Mouse (Mus musculus): ENCODE results near the gene Srgap1. TPM values are rescaled to one million over a fixed set of nuclear protein-coding genes. Genes with fewer than 3 reads are reported as not detected.

Srgap1 gene
- polyA plus RNA-seq, 1 experiment from 2014 or later: 1.3 TPM

DNA sequence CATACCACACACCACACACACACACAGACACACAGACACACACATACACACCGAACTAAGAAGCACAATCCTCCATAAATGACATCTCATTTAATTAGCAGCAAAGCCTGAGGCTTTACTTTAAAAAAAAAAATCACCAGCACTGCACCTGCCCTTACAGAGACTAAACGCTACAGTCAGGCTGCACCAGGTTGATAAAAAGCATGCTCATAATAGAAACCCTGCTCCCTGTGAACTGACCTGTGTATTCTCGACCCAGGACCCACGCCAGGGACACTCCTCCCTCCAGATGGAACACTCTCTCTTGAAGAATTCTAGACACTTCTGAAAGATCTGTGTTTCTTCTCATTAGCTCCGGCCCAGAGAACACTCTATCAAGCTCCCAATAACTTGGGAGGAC lies 52.5 kb downstream of the Srgap1 start:
- ATAC-seq (ENCODE audit: insufficient read depth): no peak
- H3K4me3 ChIP-seq (replicated peaks): no peak overlapping the region
- H3K27ac ChIP-seq (replicated peaks): no peak overlapping the region
- no peaks in the 10 kb centered on the region for H3K36me3 ChIP-seq (replicated peaks)
- no peaks in the 10 kb centered on the region for H3K9me3 ChIP-seq (replicated peaks)
- no peak overlapping the region for H3K9ac ChIP-seq
- no peaks in the 10 kb centered on the region for H3K27me3 ChIP-seq
- 43% methylated on average over 5 of the region's 5 CpGs for WGBS (ENCODE audit: insufficient replicate concordance)
- no peak overlapping the region for H3K4me2 ChIP-seq
- H3K4me1 ChIP-seq (replicated peaks): 0 out of 2 replicates have a peak, but pooled peaks cover under 1% of the 10 kb centered on the region

DNA sequence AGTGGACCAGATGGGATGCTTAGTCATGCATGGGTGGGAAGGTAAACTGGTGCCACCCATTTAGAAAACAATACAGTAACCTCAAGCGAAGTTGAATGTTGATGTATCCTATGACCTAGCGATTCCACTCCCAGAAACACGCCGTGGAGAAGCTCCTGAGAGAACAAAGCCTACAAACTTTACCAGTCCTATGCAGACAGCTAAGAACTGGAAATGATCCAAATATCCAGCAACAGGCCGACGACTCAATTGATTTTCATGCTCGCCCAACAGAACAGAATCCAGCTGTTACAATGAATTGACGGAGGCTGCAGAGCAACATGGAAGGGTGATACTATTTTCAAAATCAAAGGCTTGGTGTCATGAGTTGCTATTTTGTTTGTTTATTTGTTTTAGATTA lies 54.5 kb downstream of the Srgap1 start:
- no peaks in the 10 kb centered on the region for H3K27me3 ChIP-seq
- no peak overlapping the region for H3K9ac ChIP-seq
- H3K9me3 ChIP-seq (replicated peaks): no peaks in the 10 kb centered on the region
- H3K4me2 ChIP-seq: no peak overlapping the region
- 72% methylated on average over 8 of the region's 8 CpGs for whole genome bisulfite sequencing (ENCODE audit: insufficient replicate concordance)
- no peak overlapping the region for H3K4me3 ChIP-seq (replicated peaks)
- H3K36me3 ChIP-seq (replicated peaks): no peaks in the 10 kb centered on the region
- no peak for ATAC-seq (ENCODE audit: insufficient read depth)
- H3K27ac ChIP-seq (replicated peaks): no peak overlapping the region
- no peaks in the 10 kb centered on the region for H3K4me1 ChIP-seq (replicated peaks)

- H3K27me3 ChIP-seq: no peaks in the 10 kb centered on the region
- WGBS (ENCODE audit: insufficient replicate concordance): 38% methylated on average over 4 of the region's 4 CpGs
- H3K4me3 ChIP-seq (replicated peaks): no peak overlapping the region
- H3K4me1 ChIP-seq (replicated peaks): no peaks in the 10 kb centered on the region
- no peak overlapping the region for H3K9ac ChIP-seq
- no peak overlapping the region for H3K27ac ChIP-seq (replicated peaks)
- no peaks in the 10 kb centered on the region for H3K9me3 ChIP-seq (replicated peaks)
- no peak overlapping the region for H3K4me2 ChIP-seq
- H3K36me3 ChIP-seq (replicated peaks): no peaks in the 10 kb centered on the region
- ATAC-seq (ENCODE audit: insufficient read depth): no peak
Observed at GRCm38 (mm10) chr10:121986997-121987396, 60.1 kb downstream of the Srgap1 start.

DNA sequence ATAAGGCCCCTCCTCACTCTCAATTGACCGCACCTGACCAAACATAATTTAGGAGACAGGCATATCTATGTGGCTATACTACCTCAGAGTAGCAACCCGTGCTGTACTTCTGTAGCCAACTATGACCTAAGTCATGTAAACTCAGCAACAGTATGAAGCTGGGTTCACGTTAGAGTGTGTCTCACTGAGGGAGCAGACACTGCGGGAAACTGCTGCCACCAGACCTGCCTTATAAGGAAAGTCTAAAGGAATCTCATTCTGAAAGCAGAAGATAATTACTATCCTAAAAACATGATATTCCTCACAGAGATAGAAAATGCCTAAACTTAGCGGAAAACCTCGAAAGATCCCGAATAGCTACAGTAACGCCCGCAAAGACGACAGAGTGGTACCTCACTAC lies 62.2 kb downstream of the Srgap1 start:
- no peak overlapping the region for H3K4me2 ChIP-seq
- H3K36me3 ChIP-seq (replicated peaks): no peaks in the 10 kb centered on the region
- no peaks in the 10 kb centered on the region for H3K27me3 ChIP-seq
- no peaks in the 10 kb centered on the region for H3K4me1 ChIP-seq (replicated peaks)
- 79% methylated on average over 10 of the region's 10 CpGs for WGBS (ENCODE audit: insufficient replicate concordance)
- no peak overlapping the region for H3K27ac ChIP-seq (replicated peaks)
- H3K4me3 ChIP-seq (replicated peaks): no peak overlapping the region
- no peak for ATAC-seq (ENCODE audit: insufficient read depth)
- H3K9ac ChIP-seq: no peak overlapping the region
- H3K9me3 ChIP-seq (replicated peaks): no peaks in the 10 kb centered on the region

- H3K4me3 ChIP-seq (replicated peaks): no peak overlapping the region
- WGBS (ENCODE audit: insufficient replicate concordance): 37% methylated on average over 10 of the region's 10 CpGs
- no peak for ATAC-seq (ENCODE audit: insufficient read depth)
- no peak overlapping the region for H3K4me2 ChIP-seq
- H3K9ac ChIP-seq: no peak overlapping the region
- no peak overlapping the region for H3K27ac ChIP-seq (replicated peaks)
- no peaks in the 10 kb centered on the region for H3K36me3 ChIP-seq (replicated peaks)
- no peaks in the 10 kb centered on the region for H3K4me1 ChIP-seq (replicated peaks)
- no peaks in the 10 kb centered on the region for H3K9me3 ChIP-seq (replicated peaks)
- H3K27me3 ChIP-seq: no peaks in the 10 kb centered on the region
Observed at GRCm38 (mm10) chr10:121983993-121984610, 63.0 kb downstream of the Srgap1 start.

GRCm38 (mm10) chr10:121975330-121975729 lies 71.8 kb downstream of the Srgap1 start:
- Histone ChIP-seq H3K9me3 (replicated peaks) (no peaks in the 10 kb centered on the region), H3K27me3 (no peaks in the 10 kb centered on the region), H3K27ac (replicated peaks) (no peak overlapping the region), H3K4me1 (replicated peaks) (peaks cover under 1% of the 10 kb centered on the region; the same call in 1 of the 2 replicates), H3K9ac (no peak overlapping the region), H3K36me3 (replicated peaks) (no peaks in the 10 kb centered on the region), H3K4me2 (no peak overlapping the region), H3K4me3 (replicated peaks) (no peak overlapping the region)
- WGBS (ENCODE audit: insufficient replicate concordance): 66% methylated on average over 6 of the region's 6 CpGs
- ATAC-seq (ENCODE audit: insufficient read depth): no peak

GRCm38 (mm10) chr10:121974591-121974990 lies 72.5 kb downstream of the Srgap1 start:
- no peak overlapping the region for H3K27ac ChIP-seq (replicated peaks)
- peaks cover 2% of the 10 kb centered on the region; the same call in 1 of the 2 replicates for H3K4me1 ChIP-seq (replicated peaks)
- no peak for ATAC-seq (ENCODE audit: insufficient read depth)
- no peak overlapping the region for H3K4me3 ChIP-seq (replicated peaks)
- no peaks in the 10 kb centered on the region for H3K36me3 ChIP-seq (replicated peaks)
- WGBS (ENCODE audit: insufficient replicate concordance): 74% methylated on average over 4 of the region's 4 CpGs
- no peak overlapping the region for H3K9ac ChIP-seq
- no peak overlapping the region for H3K4me2 ChIP-seq
- H3K9me3 ChIP-seq (replicated peaks): no peaks in the 10 kb centered on the region
- no peaks in the 10 kb centered on the region for H3K27me3 ChIP-seq

DNA sequence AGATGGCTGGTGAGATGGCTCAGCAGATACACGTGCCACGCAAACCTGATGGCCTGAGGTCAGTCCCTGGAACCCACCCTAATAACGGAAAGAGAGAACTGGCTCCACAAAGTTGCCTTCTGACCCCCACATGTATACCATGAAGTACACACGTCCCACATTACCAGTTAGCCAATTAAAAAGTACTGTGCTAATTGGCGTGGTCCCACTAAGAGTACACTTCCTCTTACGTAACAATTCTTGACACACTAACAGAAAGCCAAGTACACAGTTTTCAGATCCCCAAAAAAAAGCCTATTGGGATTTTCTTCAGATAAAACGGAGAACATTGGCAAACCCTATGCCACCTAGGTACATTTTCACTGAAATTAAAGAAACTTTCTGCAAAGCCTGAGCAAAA lies 73.8 kb downstream of the Srgap1 start:
- no peak overlapping the region for H3K27ac ChIP-seq (replicated peaks)
- no peaks in the 10 kb centered on the region for H3K36me3 ChIP-seq (replicated peaks)
- H3K9ac ChIP-seq: no peak overlapping the region
- no peak overlapping the region for H3K4me3 ChIP-seq (replicated peaks)
- H3K4me2 ChIP-seq: no peak overlapping the region
- H3K4me1 ChIP-seq (replicated peaks): peaks cover 2% of the 10 kb centered on the region
- H3K27me3 ChIP-seq: no peaks in the 10 kb centered on the region
- H3K9me3 ChIP-seq (replicated peaks): no peaks in the 10 kb centered on the region
- 64% methylated on average over 7 of the region's 7 CpGs for WGBS (ENCODE audit: insufficient replicate concordance)
- ATAC-seq (ENCODE audit: insufficient read depth): no peak

DNA sequence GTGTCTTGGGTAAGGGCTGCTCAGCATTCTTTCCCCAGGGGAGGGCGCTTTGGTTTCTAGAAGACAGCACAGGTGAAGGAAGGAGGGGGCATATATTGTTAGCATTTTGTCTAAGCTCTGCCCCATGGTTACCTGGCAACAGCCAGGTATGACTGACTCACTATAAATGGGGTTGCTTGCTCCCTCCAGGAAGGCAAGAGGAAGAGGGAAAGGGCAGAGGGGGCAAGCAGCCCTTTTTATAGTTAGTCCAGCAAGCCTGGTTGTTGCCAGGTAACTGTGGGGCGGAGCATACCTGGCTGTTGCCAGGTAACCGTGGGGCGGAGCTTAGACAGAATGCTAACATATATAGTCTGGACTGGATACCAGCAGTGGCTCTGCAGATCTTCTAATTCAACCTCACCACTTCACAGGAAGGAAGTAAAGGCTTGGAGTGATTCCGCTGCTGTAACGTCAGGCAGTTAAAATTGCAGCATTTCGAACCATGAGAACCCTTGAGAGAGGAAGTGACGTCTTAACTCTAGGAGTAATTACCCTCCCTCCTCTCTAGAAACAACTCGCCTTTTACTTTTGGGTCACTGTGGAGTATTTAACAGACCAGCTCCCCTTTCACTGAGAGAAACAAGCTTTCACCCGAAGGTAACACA lies 74.7 kb downstream of the Srgap1 start:
- peaks cover 2% of the 10 kb centered on the region for H3K4me1 ChIP-seq (replicated peaks)
- no peaks in the 10 kb centered on the region for H3K36me3 ChIP-seq (replicated peaks)
- no peaks in the 10 kb centered on the region for H3K27me3 ChIP-seq
- no peak overlapping the region for H3K4me2 ChIP-seq
- H3K9ac ChIP-seq: no peak overlapping the region
- H3K4me3 ChIP-seq (replicated peaks): no peak overlapping the region
- ATAC-seq (ENCODE audit: insufficient read depth): no peak
- H3K27ac ChIP-seq (replicated peaks): no peak overlapping the region
- no peaks in the 10 kb centered on the region for H3K9me3 ChIP-seq (replicated peaks)
- 55% methylated on average over 10 of the region's 10 CpGs for WGBS (ENCODE audit: insufficient replicate concordance)

- WGBS (ENCODE audit: insufficient replicate concordance): 33% methylated on average over 8 of the region's 8 CpGs
- ATAC-seq (ENCODE audit: insufficient read depth): peak; percentile 32; the same call in 1 of the 2 replicates
- H3K27me3 ChIP-seq: no peaks in the 10 kb centered on the region
- no peaks in the 10 kb centered on the region for H3K9me3 ChIP-seq (replicated peaks)
- no peaks in the 10 kb centered on the region for H3K36me3 ChIP-seq (replicated peaks)
- H3K4me3 ChIP-seq (replicated peaks): no peak overlapping the region
- H3K4me1 ChIP-seq (replicated peaks): peaks cover 2% of the 10 kb centered on the region
- H3K4me2 ChIP-seq: no peak overlapping the region
- no peak overlapping the region for H3K27ac ChIP-seq (replicated peaks)
- H3K9ac ChIP-seq: no peak overlapping the region
Observed at GRCm38 (mm10) chr10:121971658-121972057, 75.5 kb downstream of the Srgap1 start.

DNA sequence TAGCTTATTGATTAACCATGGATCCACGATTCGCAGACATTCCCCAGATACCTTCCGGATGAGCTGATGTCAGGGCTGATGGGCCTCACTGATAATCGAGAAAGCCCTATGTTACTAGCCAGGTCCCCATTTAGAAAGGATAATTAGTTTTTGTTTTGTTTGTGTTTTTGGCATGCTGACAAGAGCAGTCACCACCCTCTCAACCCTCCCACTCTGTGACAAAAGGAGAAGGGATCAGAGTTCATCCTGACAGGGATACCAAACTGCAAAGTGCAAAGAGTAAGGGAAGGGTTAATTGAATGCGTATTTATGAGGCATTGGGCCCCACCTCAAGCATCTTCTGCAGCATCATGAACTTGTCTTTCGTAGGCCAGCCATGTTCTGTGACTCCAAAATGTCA lies 76.2 kb downstream of the Srgap1 start:
- Histone ChIP-seq H3K36me3 (replicated peaks) (no peaks in the 10 kb centered on the region), H3K4me3 (replicated peaks) (no peak overlapping the region), H3K9me3 (replicated peaks) (no peaks in the 10 kb centered on the region), H3K4me2 (no peak overlapping the region), H3K27ac (replicated peaks) (no peak overlapping the region), H3K27me3 (no peaks in the 10 kb centered on the region), H3K4me1 (replicated peaks) (peaks cover 2% of the 10 kb centered on the region), H3K9ac (no peak overlapping the region)
- no peak for ATAC-seq (ENCODE audit: insufficient read depth)
- WGBS (ENCODE audit: insufficient replicate concordance): 58% methylated on average over 6 of the region's 6 CpGs

- Histone ChIP-seq H3K4me2 (no peak overlapping the region), H3K27me3 (no peaks in the 10 kb centered on the region), H3K9ac (no peak overlapping the region), H3K4me3 (replicated peaks) (no peak overlapping the region), H3K9me3 (replicated peaks) (no peaks in the 10 kb centered on the region), H3K27ac (replicated peaks) (no peak overlapping the region), H3K36me3 (replicated peaks) (no peaks in the 10 kb centered on the region), H3K4me1 (replicated peaks) (no peaks in the 10 kb centered on the region; the same call in 1 of the 2 replicates)
- ATAC-seq (ENCODE audit: insufficient read depth): no peak
- WGBS (ENCODE audit: insufficient replicate concordance): 74% methylated on average over 10 of the region's 10 CpGs
Observed at GRCm38 (mm10) chr10:121964114-121964513, 83.0 kb downstream of the Srgap1 start.

Measured in liver, embryonic 15.5 days (tissue).